Mouse (Mus musculus): ENCODE results near the gene 4930447C04Rik.

DNA sequence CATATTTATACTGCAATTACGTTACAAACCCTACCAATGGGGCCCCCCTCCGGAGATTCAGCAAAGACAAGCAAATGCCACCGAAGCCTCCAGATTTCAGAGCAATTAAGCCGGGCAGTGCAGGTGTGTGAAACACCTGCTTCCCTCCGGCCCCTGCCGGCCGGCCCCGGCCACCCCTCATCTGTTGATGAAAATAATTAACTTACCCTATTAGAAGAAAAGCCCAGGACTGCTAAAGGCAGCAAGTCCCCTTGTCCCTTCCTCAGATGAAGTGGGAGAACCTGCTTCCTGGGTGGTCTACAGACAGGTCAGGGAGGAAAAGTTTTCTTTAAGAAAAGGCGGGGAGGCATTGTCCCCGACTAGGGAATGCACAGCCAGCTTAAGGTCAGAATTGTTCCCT lies 94.6 kb downstream of the 4930447C04Rik start:
- no peak for TF ChIP-seq CTCF (IDR thresholded peaks at IDR 0.05; ENCODE audit: extremely low read depth, insufficient read length, insufficient replicate concordance, low read depth, low read length)
- TF ChIP-seq POLR2A (IDR thresholded peaks at IDR 0.05; ENCODE audit: low read depth, low read length), result no peak
